1 mouse cellular context compared by ENCODE assay signal in genomic region chr19:56852590-56852989, GRCm38 (mm10).
TF ChIP-seq lines count a peak whose summit lies in the region.

No protein-coding gene starts in this region.

TF ChIP-seq in CH12.LX, 34 proteins besides CTCF, POLR2A, EP300 and RAD21 (continued from another document):
- TF ChIP-seq CHD2 (IDR thresholded peaks at IDR 0.05; ENCODE audit: low read length), result no peak
- TF ChIP-seq SMC3 (IDR thresholded peaks at IDR 0.05; ENCODE audit: low read depth, low read length), result no peak
